Mouse (Mus musculus) midbrain, embryonic 11.5 days (tissue): ENCODE measurements around the gene Tfcp2. TPM values are rescaled to one million over a fixed set of nuclear protein-coding genes. Genes with fewer than 3 reads are reported as not detected.
"Not testable (repeated sequence)": the region's sequence is repeated elsewhere in the genome, so short reads cannot be mapped to it uniquely, and the experiment has no call there.

Source experiments
- ATAC-seq: fragments of 200-750 bp; cut with Nextera tagmentation; 2 replicates; pipeline ENCODE4 v1.8.0; 2017; ENCODE audit warnings: moderate TSS enrichment, moderate library complexity; ENCODE audit not compliant: low FRiP score
- DNase-seq: peaks from one replicate; pipeline ENCODE4 v3.0.0; 2015; ENCODE audit warnings: low spot score; ENCODE audit errors: missing footprints
- H3K27ac ChIP-seq: fragments of 300-500 bp; sonication (generic); 2 replicates; pipeline ENCODE4 v1.5.1; 2014; ENCODE audit warnings: low read depth, low read length
- H3K27me3 ChIP-seq: fragments of 300-500 bp; sonication (generic); 2 replicates; pipeline ENCODE4 v1.6.1; 2014; ENCODE audit warnings: mild to moderate bottlenecking, low read length, moderate library complexity, mixed read lengths; ENCODE audit not compliant: control insufficient read depth, insufficient read depth
- H3K36me3 ChIP-seq: fragments of 300-500 bp; sonication (generic); 2 replicates; pipeline ENCODE4 v1.6.1; 2014; ENCODE audit warnings: mild to moderate bottlenecking, low read length, moderate library complexity, mixed read lengths; ENCODE audit not compliant: control insufficient read depth, insufficient read depth
- H3K4me1 ChIP-seq: fragments of 300-500 bp; sonication (generic); 2 replicates; pipeline ENCODE4 v1.6.1; 2014; ENCODE audit warnings: low read length; ENCODE audit not compliant: control insufficient read depth, insufficient read depth
- H3K4me2 ChIP-seq: fragments of 300-500 bp; sonication (generic); 2 replicates; pipeline ENCODE4 v1.6.1; 2014; ENCODE audit warnings: mild to moderate bottlenecking, moderate library complexity
- H3K4me3 ChIP-seq: fragments of 300-500 bp; sonication (generic); 2 replicates; pipeline ENCODE4 v1.5.1; 2014; ENCODE audit warnings: low read depth, low read length
- H3K9ac ChIP-seq: fragments of 300-500 bp; sonication (generic); 2 replicates; pipeline ENCODE4 v1.6.1; 2014; ENCODE audit warnings: low read length
- H3K9me3 ChIP-seq: fragments of 300-500 bp; sonication (generic); 2 replicates; pipeline ENCODE4 v1.6.1; 2016; ENCODE audit warnings: low read length; ENCODE audit not compliant: control insufficient read depth
- WGBS: fragments of 180-500 bp; shearing (Covaris S2); extraction: QIAGEN DNeasy Blood & Tissue Kit; methylation state at CpG from one replicate; pipeline ENCODE4 v1.1.7; 2014; 5-methylcytosine and 5-hydroxymethylcytosine counted together
- polyA plus RNA-seq: library from polyadenylated mRNA; unstranded; fragments of >200 nt; fragmentation: Nextera tagmentation; extraction: Ambion mirVana; gene quantifications from 2 replicates; pipeline ENCODE4 v1.2.1, GENCODE M21; 2014

Tfcp2 gene
- polyA plus RNA-seq, 1 experiment from 2014 or later: 29.9 TPM

DNA sequence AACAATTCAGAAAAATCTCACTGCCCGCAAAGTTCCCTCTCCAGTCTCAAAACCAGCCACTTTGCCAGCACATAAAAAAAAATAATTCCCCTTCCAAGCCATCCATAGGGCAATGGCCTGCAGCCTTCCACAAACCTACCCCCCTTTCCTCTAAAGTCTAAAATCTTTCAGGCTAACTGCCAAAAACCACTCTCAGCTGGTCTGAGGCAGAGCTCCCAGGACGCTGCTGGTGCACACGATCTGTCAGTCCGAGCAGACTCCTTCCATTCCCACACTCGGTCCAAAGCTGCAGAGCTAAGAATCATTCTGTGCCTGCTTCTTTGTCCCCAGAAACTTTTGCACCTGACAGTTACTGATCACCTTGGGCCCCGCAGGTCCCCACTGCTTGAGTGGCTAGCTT, 22.1 kb upstream of the Tfcp2 start:
- no peaks in the 10 kb centered on the region for H3K27me3 ChIP-seq
- DNase-seq (no peak), ATAC-seq (no peak)
- no peak overlapping the region for H3K4me3 ChIP-seq
- no peak overlapping the region for H3K4me2 ChIP-seq
- 74% methylated on average over 6 of the region's 6 CpGs for WGBS
- H3K9me3 ChIP-seq: no peaks in the 10 kb centered on the region
- H3K27ac ChIP-seq: no peak overlapping the region
- H3K4me1 ChIP-seq: no peaks in the 10 kb centered on the region
- H3K9ac ChIP-seq: no peak overlapping the region; the same call in 1 of the 2 replicates
- peaks cover 5% of the 10 kb centered on the region; the same call in 1 of the 2 replicates for H3K36me3 ChIP-seq

DNA sequence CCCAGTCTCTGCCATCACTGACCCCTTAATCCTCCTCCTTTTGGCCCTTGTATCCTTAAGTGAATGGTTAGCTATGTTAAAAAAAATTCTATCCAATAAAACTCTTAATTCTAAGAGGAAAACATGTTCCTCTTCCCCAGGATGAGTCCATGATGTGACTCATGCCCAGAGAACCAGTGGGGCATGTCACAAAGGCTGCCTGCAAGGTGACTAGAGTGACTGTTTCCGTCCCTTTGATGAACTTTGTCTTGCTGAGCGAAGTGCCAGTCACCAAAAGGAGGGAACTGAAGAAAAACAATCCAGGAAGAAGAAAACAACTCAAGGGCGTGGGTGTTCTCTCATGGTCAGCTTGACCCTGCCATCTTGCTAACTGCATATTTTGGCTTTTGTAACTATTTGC, 17.4 kb upstream of the Tfcp2 start:
- DNase-seq (peak; percentile 35), ATAC-seq (no peak)
- 62% methylated on average over 3 of the region's 3 CpGs for WGBS

DNA sequence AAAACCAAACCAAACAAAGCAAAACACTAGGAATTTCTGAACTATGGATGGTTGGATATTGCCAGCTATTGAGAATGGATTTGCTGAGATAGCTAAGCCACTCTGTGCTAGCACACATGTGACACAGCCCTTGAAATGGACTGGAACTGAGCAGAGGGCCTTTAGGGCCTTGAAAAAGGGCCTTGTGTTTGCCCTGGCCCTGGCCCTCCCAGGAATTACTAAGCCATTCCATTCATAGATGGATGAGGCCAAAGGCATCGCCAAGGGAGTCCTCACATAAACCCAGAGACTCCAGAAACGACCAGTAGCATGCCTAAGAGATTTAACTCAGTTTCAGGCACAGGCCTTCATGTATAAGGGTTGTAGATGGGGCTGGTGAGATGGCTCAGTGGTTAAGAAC, 14.7 kb upstream of the Tfcp2 start:
- Histone ChIP-seq H3K9me3 (no peaks in the 10 kb centered on the region), H3K4me2 (no peak overlapping the region), H3K36me3 (no peaks in the 10 kb centered on the region), H3K27me3 (no peaks in the 10 kb centered on the region), H3K9ac (no peak overlapping the region), H3K27ac (no peak overlapping the region), H3K4me1 (no peaks in the 10 kb centered on the region), H3K4me3 (no peak overlapping the region)
- ATAC-seq (no peak), DNase-seq (no peak)
- 62% methylated on average over 2 of the region's 2 CpGs for WGBS

More for the DNA sequence above, 17.4 kb upstream of the Tfcp2 start:
- Histone ChIP-seq H3K9ac (no peak overlapping the region), H3K9me3 (no peaks in the 10 kb centered on the region), H3K4me1 (no peaks in the 10 kb centered on the region), H3K36me3 (no peaks in the 10 kb centered on the region), H3K4me3 (no peak overlapping the region), H3K4me2 (no peak overlapping the region), H3K27me3 (no peaks in the 10 kb centered on the region), H3K27ac (no peak overlapping the region)

DNA sequence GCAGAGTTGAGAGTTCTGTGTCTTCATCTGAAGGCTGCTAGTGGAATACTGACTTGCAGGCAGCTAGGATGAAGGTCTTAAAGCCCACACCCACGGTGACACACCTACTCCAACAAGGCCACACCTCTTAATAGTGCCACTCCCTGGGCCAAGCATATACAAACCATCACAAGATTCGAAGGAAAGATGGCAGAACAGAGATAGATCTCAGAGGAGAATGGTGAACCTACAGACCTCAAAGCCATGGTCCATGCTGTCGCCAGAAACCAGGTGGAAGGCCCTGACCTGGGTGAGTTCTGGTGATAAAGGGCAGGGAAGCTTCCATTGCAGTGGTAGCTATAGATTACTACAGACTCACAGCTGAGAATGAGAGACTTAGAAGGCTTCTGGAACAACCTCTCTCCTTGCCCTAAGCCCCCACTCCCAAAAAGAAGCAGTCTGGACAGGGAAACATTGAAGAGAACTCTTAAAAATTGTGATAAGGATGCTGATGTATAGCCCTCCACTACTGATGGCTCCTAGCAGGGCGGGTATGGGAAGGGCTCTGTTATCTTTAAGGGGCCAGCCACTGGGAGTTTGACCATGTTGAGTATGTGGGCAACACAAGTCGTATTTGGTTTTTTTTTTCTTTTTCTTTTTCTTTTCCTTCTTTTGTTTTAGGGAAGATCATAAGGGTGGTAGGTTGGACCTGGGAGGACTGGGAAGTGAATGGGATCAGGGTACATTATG, 6.1 kb upstream of the Tfcp2 start:
- Histone ChIP-seq H3K4me2 (no peak overlapping the region), H3K36me3 (no peaks in the 10 kb centered on the region), H3K27me3 (no peaks in the 10 kb centered on the region), H3K9ac (no peak overlapping the region), H3K9me3 (no peaks in the 10 kb centered on the region), H3K4me1 (no peaks in the 10 kb centered on the region), H3K27ac (no peak overlapping the region), H3K4me3 (no peak overlapping the region)
- DNase-seq: no peak
- WGBS: 78% methylated on average over 5 of the region's 5 CpGs
- ATAC-seq: no peak

DNA sequence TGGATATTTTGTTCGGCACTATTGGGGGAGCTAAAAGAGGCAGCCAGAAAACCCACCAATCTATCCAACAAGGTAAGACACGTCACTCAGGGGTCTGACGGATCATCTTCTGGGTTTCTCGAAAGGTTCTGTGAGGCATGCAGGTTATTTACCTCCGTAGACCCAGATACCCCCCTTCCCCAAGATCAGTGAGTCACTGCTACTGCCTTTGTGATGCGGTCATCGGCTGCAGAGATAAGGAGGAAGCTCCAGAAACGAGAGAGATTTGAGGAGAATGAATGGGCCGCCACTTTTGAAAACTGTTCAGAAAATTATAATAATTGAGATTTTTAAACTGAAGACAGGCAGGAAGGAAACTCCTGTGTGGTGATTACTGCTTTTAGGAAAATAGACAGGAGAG, 4.6 kb upstream of the Tfcp2 start:
- no peaks in the 10 kb centered on the region for H3K9me3 ChIP-seq
- H3K9ac ChIP-seq: no peak overlapping the region
- H3K27me3 ChIP-seq: no peaks in the 10 kb centered on the region
- ATAC-seq (no peak), DNase-seq (no peak)
- H3K4me1 ChIP-seq: no peaks in the 10 kb centered on the region; the same call in 1 of the 2 replicates
- no peak overlapping the region for H3K27ac ChIP-seq
- no peak overlapping the region for H3K4me2 ChIP-seq
- no peak overlapping the region for H3K4me3 ChIP-seq
- no peaks in the 10 kb centered on the region for H3K36me3 ChIP-seq
- WGBS: 89% methylated on average over 9 of the region's 9 CpGs

DNA sequence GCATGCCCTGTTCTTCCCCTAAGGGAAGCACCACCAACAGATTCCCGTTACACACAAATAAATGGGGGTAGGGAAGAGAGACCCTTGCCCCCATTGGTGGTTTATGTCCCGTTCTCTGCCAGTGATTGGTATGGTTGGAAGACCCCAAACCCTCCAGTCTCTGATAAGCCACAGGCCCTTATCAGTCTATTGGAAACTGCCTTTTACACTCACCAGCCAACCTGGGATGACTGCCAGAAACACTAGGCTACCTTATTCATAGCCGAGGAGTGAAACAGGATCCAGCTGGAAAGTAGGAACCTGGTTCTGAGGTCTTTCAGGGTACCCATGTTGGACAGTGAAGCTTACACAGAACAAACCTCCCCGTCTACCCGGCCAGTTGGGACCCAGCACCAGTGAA, 4.2 kb upstream of the Tfcp2 start:
- 91% methylated on average over 5 of the region's 5 CpGs for WGBS
- Histone ChIP-seq H3K36me3 (no peaks in the 10 kb centered on the region), H3K27me3 (no peaks in the 10 kb centered on the region), H3K27ac (no peak overlapping the region), H3K9me3 (no peaks in the 10 kb centered on the region), H3K4me2 (no peak overlapping the region), H3K4me1 (peaks cover under 1% of the 10 kb centered on the region), H3K4me3 (no peak overlapping the region), H3K9ac (no peak overlapping the region)
- DNase-seq (no peak), ATAC-seq (no peak)

DNA sequence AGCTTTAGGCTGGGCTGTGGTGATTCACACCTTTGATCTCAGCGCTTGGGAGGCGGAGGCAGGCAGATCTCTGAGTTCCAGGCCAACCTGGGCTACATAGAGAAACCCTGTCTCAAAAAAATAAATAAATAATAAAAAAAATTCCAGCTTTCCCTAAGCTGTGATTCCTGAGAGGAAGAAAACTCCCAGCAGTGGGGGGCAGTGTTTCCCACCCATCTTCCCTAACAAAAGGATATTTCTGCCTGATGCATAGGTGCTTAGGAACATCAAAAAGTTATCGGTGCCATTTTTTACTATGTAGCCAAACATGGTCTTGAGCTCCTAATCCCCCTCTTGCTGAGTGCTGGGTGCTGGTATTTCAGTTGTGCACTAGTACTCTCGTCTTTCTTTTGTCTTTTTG, 1.5 kb downstream of the Tfcp2 start:
- H3K4me1 ChIP-seq: peaks cover 8% of the 10 kb centered on the region
- ATAC-seq: no peak
- H3K9ac ChIP-seq: no peak overlapping the region
- no peaks in the 10 kb centered on the region for H3K36me3 ChIP-seq
- no peaks in the 10 kb centered on the region; the same call in 1 of the 2 replicates for H3K9me3 ChIP-seq
- 93% methylated on average over 4 of the region's 4 CpGs for WGBS
- no peak overlapping the region for H3K27ac ChIP-seq
- no peak overlapping the region for H3K4me3 ChIP-seq
- no peaks in the 10 kb centered on the region for H3K27me3 ChIP-seq
- DNase-seq: no peak
- peak overlapping the region; percentile 63 for H3K4me2 ChIP-seq

DNA sequence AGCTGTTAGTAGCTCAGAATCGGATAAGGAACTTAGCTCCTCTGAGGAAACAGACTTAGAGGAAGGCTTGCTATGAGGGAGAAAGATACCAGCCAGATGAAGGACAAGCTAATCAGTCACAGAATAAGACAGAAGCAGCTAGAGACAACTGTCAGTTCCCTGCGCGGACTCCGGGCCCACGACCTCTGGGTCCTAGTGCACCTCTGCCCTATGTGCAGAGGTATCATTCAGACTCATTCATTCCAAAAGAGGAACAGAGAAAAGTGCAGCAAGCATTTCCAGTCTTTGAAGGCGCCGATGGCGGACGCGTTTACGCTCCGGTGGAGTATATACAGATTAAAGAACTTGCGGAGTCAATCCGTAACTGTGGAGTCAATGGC, 8.2 kb downstream of the Tfcp2 start:
- ATAC-seq, H3K27ac ChIP-seq, H3K36me3 ChIP-seq, H3K4me1 ChIP-seq, H3K27me3 ChIP-seq, H3K9ac ChIP-seq, H3K9me3 ChIP-seq, DNase-seq, H3K4me2 ChIP-seq, H3K4me3 ChIP-seq: not testable (repeated sequence)
- 99% methylated on average over 14 of the region's 14 CpGs for WGBS

DNA sequence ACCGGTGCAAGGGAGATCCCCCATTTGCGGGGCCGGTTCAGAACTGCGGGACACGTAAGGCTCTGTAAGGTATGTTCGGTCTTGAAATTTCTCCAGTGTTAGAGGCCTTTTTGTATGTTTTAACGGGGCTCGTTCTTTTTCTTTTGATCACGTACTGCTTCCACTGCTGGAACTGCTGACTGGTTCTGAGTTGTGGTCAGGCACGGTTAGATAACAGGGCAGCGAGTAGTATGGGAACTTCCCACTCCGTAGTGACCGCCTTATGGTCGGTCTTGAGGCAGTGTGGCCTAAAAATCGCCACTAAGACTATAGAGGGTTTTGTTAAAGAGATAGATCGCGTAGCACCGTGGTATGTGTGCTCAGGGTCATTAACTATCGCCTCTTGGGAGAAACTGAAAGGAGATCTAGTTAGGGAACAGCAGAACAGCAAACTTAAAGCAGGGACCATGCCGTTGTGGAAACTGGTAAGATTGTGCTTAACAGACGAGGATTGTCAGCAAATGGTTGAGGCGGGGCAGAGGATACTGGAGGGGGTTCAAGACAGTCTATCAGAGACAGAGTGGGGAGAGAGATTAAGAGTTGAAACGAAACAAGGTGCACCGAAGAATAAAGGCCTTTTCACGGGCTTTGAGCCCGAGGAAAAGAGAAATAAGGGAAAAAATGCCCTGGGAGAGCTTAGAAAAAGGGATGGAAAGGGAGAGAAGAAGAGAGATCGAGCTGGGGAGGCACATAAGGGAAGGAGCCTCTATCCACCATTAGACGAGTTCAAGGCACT, 8.7 kb downstream of the Tfcp2 start:
- not testable (repeated sequence) for H3K4me3 ChIP-seq, H3K9me3 ChIP-seq, DNase-seq, H3K27me3 ChIP-seq, H3K27ac ChIP-seq, H3K4me1 ChIP-seq, H3K4me2 ChIP-seq, H3K36me3 ChIP-seq, ATAC-seq, H3K9ac ChIP-seq
- WGBS: 95% methylated on average over 25 of the region's 28 CpGs
